Mouse (Mus musculus) embryonic facial prominence, embryonic 13.5 days (tissue): ENCODE data around the gene 6330409D20Rik. TPM values are rescaled to one million over a fixed set of nuclear protein-coding genes. Genes with fewer than 3 reads are reported as not detected.

Source experiments
- ATAC-seq: fragments of 200-750 bp; cut with Nextera tagmentation; 2 replicates; pipeline ENCODE4 v1.8.0; 2017; ENCODE audit warnings: low read depth; ENCODE audit not compliant: insufficient number of reproducible peaks, insufficient read depth, low FRiP score, low TSS enrichment
- H3K27ac ChIP-seq: fragments of 300-500 bp; sonication (generic); 2 replicates; pipeline ENCODE4 v1.5.1; 2015; ENCODE audit warnings: moderate library complexity, mild to moderate bottlenecking, inconsistent platforms
- H3K27me3 ChIP-seq: fragments of 300-500 bp; sonication (generic); 2 replicates; pipeline ENCODE4 v1.6.1; 2015; ENCODE audit warnings: mild to moderate bottlenecking, inconsistent platforms
- H3K36me3 ChIP-seq: fragments of 300-500 bp; sonication (generic); 2 replicates; pipeline ENCODE4 v1.6.1; 2015; ENCODE audit warnings: mild to moderate bottlenecking, inconsistent platforms
- H3K4me1 ChIP-seq: fragments of 300-500 bp; sonication (generic); 2 replicates; pipeline ENCODE4 v1.6.1; 2015; ENCODE audit warnings: inconsistent platforms
- H3K4me2 ChIP-seq: fragments of 300-500 bp; sonication (generic); 2 replicates; pipeline ENCODE4 v1.6.1; 2015; ENCODE audit warnings: moderate library complexity, mild to moderate bottlenecking, inconsistent platforms
- H3K4me3 ChIP-seq: fragments of 300-500 bp; sonication (generic); 2 replicates; pipeline ENCODE4 v1.5.1; 2015; ENCODE audit warnings: mild to moderate bottlenecking, inconsistent platforms
- H3K9ac ChIP-seq: fragments of 300-500 bp; sonication (generic); 2 replicates; pipeline ENCODE4 v1.6.1; 2015; ENCODE audit warnings: mild to moderate bottlenecking, inconsistent platforms
- H3K9me3 ChIP-seq: fragments of 300-500 bp; sonication (generic); 2 replicates; pipeline ENCODE4 v1.6.1; 2016; ENCODE audit warnings: inconsistent platforms
- WGBS: fragments of 180-500 bp; shearing (Covaris S2); methylation state at CpG from one replicate; pipeline ENCODE4 v1.1.7; 2015; ENCODE audit warnings: mixed read lengths; 5-methylcytosine and 5-hydroxymethylcytosine counted together
- polyA plus RNA-seq: library from polyadenylated mRNA; unstranded; fragments of >200 nt; fragmentation: Nextera tagmentation; extraction: Ambion mirVana; gene quantifications from 2 replicates; pipeline ENCODE4 v1.2.1, GENCODE M21; 2015

The 6330409D20Rik gene
- polyA plus RNA-seq, 1 experiment from 2014 or later: 0.34 TPM

DNA sequence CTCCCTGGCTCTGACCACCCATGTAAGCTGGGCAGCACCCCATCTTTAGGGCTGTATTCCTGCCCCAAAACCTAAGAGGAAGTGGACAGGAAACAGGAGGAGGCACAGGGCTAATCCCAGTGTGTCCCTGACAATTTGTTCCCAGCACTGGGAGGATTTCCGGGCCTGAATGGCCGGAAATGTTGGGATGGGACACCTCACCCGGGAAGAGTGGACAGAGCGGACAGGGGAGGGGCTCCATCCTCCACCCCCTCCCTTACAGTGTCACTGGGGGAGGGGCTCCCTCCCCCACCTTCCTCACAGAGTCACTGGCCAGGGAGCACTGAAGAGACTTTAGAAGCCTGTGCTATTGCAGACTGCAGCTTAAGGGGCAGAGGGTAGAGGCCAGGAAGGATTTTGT, 5.9 kb downstream of the 6330409D20Rik start:
- peaks cover 33% of the 10 kb centered on the region for H3K4me1 ChIP-seq
- no peaks in the 10 kb centered on the region for H3K9me3 ChIP-seq
- H3K4me3 ChIP-seq: no peak overlapping the region
- 0 out of 2 replicates have a peak overlapping the region, but pooled peaks have one; percentile 51 for H3K27ac ChIP-seq
- peaks cover 4% of the 10 kb centered on the region for H3K27me3 ChIP-seq
- no peak overlapping the region for H3K4me2 ChIP-seq
- ATAC-seq: no peak
- H3K36me3 ChIP-seq: 0 out of 2 replicates have a peak, but pooled peaks cover 2% of the 10 kb centered on the region
- 0 out of 2 replicates have a peak overlapping the region, but pooled peaks have one; percentile 32 for H3K9ac ChIP-seq
- WGBS: 43% methylated on average over 4 of the region's 4 CpGs

DNA sequence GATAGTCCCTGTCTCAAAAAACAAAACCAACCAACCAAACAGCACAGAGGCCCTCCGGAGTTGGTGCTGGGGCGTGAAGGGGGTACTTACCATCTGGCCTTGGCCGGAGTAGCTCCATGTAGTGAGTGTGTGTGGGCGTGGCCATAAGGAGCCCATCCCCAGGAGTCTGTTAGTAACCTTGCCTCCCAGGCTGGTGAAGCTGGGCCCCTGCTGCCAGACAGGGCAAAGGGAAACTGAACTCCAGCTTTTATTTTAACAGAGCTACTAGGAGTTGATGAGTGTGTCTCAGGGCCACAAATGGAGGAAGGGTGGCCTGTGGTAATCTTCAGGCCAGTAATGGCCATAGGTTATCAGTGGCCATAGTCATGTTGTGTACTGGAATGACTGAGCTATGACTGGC, 6.3 kb downstream of the 6330409D20Rik start:
- no peak overlapping the region for H3K4me2 ChIP-seq
- H3K27me3 ChIP-seq: no peaks in the 10 kb centered on the region
- WGBS: 53% methylated on average over 4 of the region's 4 CpGs
- no peak for ATAC-seq
- H3K4me3 ChIP-seq: no peak overlapping the region
- peak overlapping the region; percentile 51; the same call in 1 of the 2 replicates for H3K27ac ChIP-seq
- H3K36me3 ChIP-seq: 0 out of 2 replicates have a peak, but pooled peaks cover 2% of the 10 kb centered on the region
- H3K9me3 ChIP-seq: no peaks in the 10 kb centered on the region
- H3K9ac ChIP-seq: 0 out of 2 replicates have a peak overlapping the region, but pooled peaks have one; percentile 32
- H3K4me1 ChIP-seq: peaks cover 38% of the 10 kb centered on the region

DNA sequence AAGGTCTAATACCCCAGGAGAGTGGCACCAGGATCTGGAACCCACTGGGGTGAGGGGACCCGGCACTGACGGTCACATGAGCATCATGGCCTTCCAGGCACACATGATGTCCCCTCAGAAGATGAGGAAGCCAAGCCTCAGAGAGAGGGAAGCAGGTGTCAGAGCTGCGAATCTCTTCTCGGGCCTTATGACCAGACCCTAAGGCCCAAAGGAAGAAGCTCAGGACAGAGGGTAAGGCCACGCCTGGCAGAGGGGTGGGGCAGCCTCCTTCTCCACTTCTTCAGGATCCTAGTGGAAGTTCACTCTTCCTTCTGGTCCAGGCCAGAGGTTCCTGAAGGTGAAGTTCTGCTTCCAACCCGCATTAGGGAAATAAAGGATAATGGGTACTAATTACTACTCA, 8.1 kb downstream of the 6330409D20Rik start:
- H3K4me1 ChIP-seq: peaks cover 46% of the 10 kb centered on the region
- 0 out of 2 replicates have a peak, but pooled peaks cover 2% of the 10 kb centered on the region for H3K36me3 ChIP-seq
- no peaks in the 10 kb centered on the region for H3K27me3 ChIP-seq
- H3K4me2 ChIP-seq: no peak overlapping the region
- no peaks in the 10 kb centered on the region for H3K9me3 ChIP-seq
- no peak for ATAC-seq
- 70% methylated on average over 6 of the region's 6 CpGs for WGBS
- H3K4me3 ChIP-seq: no peak overlapping the region
- no peak overlapping the region for H3K27ac ChIP-seq
- H3K9ac ChIP-seq: no peak overlapping the region

DNA sequence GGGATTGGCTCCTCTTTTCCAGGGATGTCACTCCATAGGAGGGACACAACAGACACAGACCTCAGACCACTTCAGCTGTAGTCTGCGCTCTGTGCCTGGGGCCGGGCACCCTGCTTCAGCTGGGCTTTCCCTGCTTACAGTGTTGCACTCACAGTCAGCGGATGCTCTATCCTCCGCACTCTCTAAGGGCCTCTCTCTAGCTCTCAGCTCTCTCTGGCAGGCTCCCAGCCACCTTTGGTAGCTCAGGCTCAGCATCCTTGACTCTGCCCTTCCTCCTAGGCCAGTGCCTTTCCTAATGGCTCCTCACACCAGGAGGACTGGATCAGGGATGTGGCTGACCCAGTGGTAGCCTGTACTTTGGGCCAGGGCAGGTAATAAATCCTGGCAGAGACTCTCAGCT, 8.9 kb downstream of the 6330409D20Rik start:
- no peak for ATAC-seq
- H3K9me3 ChIP-seq: no peaks in the 10 kb centered on the region
- H3K4me3 ChIP-seq: no peak overlapping the region
- H3K27me3 ChIP-seq: no peaks in the 10 kb centered on the region
- H3K9ac ChIP-seq: peak overlapping the region; percentile 40; the same call in 1 of the 2 replicates
- H3K36me3 ChIP-seq: 0 out of 2 replicates have a peak, but pooled peaks cover 2% of the 10 kb centered on the region
- WGBS: 56% methylated on average over 4 of the region's 4 CpGs
- peaks cover 51% of the 10 kb centered on the region for H3K4me1 ChIP-seq
- H3K27ac ChIP-seq: peak overlapping the region; percentile 78
- H3K4me2 ChIP-seq: no peak overlapping the region

DNA sequence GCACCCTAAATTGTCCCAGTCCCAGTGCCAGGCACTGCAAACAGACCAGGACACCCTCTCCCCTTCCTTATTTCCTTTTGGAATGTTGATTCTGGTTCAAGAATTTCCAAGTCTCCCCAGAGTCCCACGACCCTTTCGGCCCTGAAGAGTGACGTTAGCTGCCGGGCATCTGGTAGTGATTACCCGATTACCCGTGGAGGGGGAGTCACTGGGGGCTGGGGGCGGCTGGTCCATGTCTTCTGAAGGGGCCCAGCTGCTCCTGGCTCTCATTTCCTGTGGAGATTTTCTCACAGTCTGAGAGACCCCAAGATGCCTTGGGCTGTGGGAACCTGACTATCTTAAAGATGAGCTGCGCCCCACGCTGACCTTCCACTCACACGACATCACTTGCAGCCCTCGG, 10.0 kb downstream of the 6330409D20Rik start:
- 0 out of 2 replicates have a peak overlapping the region, but pooled peaks have one; percentile 21 for H3K9ac ChIP-seq

DNA sequence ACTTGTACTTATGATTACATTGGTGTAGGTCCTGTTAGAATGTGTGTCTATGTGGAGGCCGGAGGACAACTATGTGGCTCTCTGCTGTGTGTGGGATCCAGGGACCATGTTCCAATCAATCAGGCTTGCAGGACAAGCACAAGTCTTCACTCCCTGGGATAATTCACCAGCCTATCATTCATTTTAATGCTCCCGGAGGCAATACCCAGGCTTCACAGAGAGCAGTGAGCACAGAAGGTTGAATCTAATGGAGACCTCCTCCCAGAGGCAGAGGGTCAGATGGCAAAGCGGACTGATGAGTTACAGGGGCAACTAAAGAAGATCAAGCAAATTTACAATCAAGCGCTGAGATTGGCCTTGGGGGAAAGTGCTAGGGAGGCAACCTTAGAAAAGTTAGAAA, 11.3 kb downstream of the 6330409D20Rik start:
- Histone ChIP-seq H3K4me2 (peak overlapping the region; percentile 47), H3K9ac (no peak overlapping the region; the same call in 1 of the 2 replicates), H3K4me1 (peaks cover 45% of the 10 kb centered on the region), H3K36me3 (peaks cover 11% of the 10 kb centered on the region; the same call in 1 of the 2 replicates), H3K27ac (0 out of 2 replicates have a peak overlapping the region, but pooled peaks have one; percentile 28), H3K9me3 (no peaks in the 10 kb centered on the region), H3K4me3 (0 out of 2 replicates have a peak overlapping the region, but pooled peaks have one; percentile 4), H3K27me3 (no peaks in the 10 kb centered on the region)
- 50% methylated on average over 4 of the region's 4 CpGs for WGBS
- ATAC-seq: no peak

More for the DNA sequence above, 10.0 kb downstream of the 6330409D20Rik start:
- Histone ChIP-seq H3K4me3 (peak overlapping the region; percentile 12; the same call in 1 of the 2 replicates), H3K27me3 (no peaks in the 10 kb centered on the region), H3K27ac (peak overlapping the region; percentile 78), H3K36me3 (0 out of 2 replicates have a peak, but pooled peaks cover 2% of the 10 kb centered on the region), H3K9me3 (no peaks in the 10 kb centered on the region), H3K4me2 (peak overlapping the region; percentile 47), H3K4me1 (peaks cover 52% of the 10 kb centered on the region)
- ATAC-seq: no peak
- WGBS: 11% methylated on average over 11 of the region's 11 CpGs

DNA sequence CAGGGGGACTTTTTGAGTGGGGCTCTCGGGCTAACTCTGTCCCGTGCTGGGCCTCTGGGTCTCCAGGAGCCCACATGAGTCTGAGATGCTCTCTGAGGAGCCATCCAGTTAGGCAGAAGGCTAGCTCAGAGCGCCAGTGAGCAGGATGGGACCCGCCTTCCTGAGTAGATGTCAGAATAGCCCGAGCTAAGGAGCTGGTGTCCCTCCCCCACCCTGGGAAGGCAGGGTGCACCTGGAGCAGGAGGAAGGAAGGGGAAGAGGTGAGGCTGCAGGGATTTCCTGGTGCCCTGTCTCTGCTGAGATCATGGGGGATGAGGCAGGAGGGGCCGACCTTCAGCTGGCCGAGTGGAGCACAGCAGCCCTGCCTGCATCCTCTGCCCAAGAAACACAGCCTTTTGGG, 12.4 kb downstream of the 6330409D20Rik start:
- no peaks in the 10 kb centered on the region for H3K27me3 ChIP-seq
- H3K9me3 ChIP-seq: no peaks in the 10 kb centered on the region
- peaks cover 11% of the 10 kb centered on the region; the same call in 1 of the 2 replicates for H3K36me3 ChIP-seq
- WGBS: 46% methylated on average over 7 of the region's 7 CpGs
- ATAC-seq: peak; percentile 11; the same call in 1 of the 2 replicates
- H3K9ac ChIP-seq: peak overlapping the region; percentile 72
- H3K4me1 ChIP-seq: peaks cover 42% of the 10 kb centered on the region
- peak overlapping the region; percentile 41 for H3K4me3 ChIP-seq
- peak overlapping the region; percentile 28; the same call in 1 of the 2 replicates for H3K27ac ChIP-seq
- peak overlapping the region; percentile 63 for H3K4me2 ChIP-seq

DNA sequence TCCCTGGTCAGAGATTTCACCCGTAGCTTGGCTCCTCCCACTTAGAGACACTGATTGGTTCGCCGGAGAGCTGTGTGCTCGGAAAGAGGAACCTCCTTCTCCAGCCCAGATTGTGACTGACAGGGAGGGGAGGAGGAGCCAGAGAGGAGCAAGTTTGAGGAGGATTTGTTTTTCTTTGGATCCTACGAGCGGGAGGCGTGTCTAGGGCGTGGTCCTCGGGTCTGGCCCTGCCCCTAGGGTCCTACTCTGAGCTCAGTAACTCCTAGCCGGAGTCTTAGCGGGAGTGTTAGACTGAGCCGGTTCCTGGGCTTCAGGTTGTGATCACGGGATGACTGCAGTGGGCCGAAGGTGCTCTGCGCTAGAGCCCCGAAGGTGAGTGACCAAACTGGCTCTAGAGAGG, 13.4 kb downstream of the 6330409D20Rik start:
- peak overlapping the region; percentile 71; the same call in 1 of the 2 replicates for H3K27ac ChIP-seq
- H3K4me3 ChIP-seq: peak overlapping the region; percentile 41
- no peaks in the 10 kb centered on the region for H3K9me3 ChIP-seq
- peaks cover 9% of the 10 kb centered on the region; the same call in 1 of the 2 replicates for H3K36me3 ChIP-seq
- H3K4me2 ChIP-seq: peak overlapping the region; percentile 63
- peak; percentile 91 for ATAC-seq
- H3K27me3 ChIP-seq: no peaks in the 10 kb centered on the region
- under 1% methylated on average over 16 of the region's 16 CpGs for WGBS
- peak overlapping the region; percentile 72 for H3K9ac ChIP-seq
- peaks cover 43% of the 10 kb centered on the region for H3K4me1 ChIP-seq

DNA sequence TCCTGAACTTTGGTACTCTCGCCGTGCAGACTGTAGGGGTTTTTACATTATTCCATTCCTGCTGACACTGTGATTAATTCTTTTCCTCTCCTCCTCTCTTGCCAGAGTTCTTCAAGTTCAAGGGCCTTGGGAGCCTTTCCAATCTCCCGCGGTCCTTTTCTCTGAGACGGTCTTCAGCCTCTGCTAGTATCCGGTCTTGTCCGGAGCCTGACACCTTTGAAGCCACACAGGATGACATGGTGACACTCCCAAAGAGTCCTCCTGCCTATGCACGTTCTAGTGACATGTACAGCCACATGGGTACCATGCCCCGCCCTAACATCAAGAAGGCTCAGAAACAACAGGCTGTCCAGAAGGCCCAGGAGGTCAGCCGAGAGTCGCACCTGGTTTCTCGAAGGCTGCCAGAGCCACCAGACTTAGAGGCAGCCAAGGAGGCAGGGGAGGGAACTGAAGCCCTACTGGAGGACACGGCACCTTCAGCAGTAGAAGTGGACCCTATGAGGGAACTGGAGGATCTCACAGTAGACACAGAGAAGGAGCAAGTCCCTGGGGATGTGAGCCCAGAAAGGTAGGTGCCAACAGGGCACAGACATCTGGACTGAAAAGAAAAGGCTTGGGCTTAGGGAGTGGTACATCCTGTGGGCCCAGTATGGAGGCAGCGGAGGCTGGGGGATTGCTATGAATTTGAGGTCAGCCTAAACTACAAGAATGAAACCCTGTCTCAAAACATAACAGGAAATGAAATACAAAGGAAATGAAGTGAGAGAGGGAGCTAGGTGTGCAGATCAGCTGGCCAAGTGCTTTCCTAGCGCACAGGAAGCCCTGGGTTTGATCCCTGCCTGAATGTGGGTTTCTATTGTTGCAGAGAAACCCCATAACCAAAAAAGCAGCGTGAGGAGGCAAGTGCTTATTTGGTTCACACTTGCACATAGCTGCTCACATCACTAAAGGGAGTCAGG, 15.7 kb downstream of the 6330409D20Rik start:
- H3K36me3 ChIP-seq: peaks cover 8% of the 10 kb centered on the region; the same call in 1 of the 2 replicates
- no peak overlapping the region for H3K9ac ChIP-seq
- H3K27ac ChIP-seq: no peak overlapping the region
- H3K4me2 ChIP-seq: no peak overlapping the region
- H3K27me3 ChIP-seq: no peaks in the 10 kb centered on the region
- H3K9me3 ChIP-seq: no peaks in the 10 kb centered on the region
- 83% methylated on average over 16 of the region's 16 CpGs for WGBS
- ATAC-seq: no peak
- H3K4me1 ChIP-seq: peaks cover 43% of the 10 kb centered on the region
- no peak overlapping the region for H3K4me3 ChIP-seq

DNA sequence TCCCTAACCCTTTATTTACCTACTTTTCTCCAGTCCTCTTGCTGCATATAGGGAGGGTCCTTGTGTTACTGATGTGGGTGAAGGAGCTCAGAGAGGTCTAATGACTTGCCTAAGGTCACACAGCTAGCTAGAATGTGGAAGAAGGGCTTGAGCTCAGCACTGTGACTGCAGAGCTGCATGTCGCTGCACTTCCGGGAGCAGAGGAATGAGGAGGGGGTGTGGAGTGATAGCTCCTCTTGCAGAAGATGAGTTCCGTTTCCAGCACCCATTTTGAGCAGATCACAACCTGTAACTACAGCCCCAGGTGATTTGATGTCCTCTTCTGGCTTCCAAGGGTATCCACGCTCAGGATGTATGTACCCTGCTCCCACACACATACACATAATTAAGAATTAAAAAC, 16.7 kb downstream of the 6330409D20Rik start:
- Histone ChIP-seq H3K4me2 (no peak overlapping the region), H3K9ac (no peak overlapping the region), H3K27ac (no peak overlapping the region), H3K36me3 (peaks cover 8% of the 10 kb centered on the region; the same call in 1 of the 2 replicates), H3K4me1 (peaks cover 36% of the 10 kb centered on the region), H3K4me3 (no peak overlapping the region), H3K9me3 (no peaks in the 10 kb centered on the region), H3K27me3 (no peaks in the 10 kb centered on the region)
- WGBS: 84% methylated on average over 4 of the region's 4 CpGs
- ATAC-seq: no peak

DNA sequence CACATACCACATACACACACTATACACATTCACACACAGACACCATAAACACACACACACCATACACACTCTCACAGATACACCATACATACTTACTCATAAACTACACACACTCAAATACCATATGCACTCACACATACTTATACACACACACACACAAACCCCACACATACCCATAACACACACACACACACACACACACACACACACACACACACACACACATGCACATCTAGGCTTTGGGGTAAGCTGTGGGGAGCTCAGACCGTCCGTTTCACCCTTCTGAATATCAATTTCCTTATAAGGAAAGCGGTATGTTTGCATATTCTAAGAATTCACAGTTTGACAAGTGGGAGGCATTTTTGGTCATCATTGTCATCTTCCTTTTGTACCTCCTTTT, 18.2 kb downstream of the 6330409D20Rik start:
- WGBS: 70% methylated on average over 3 of the region's 3 CpGs

More for the DNA sequence above, 18.2 kb downstream of the 6330409D20Rik start:
- Histone ChIP-seq H3K4me2 (no peak overlapping the region), H3K27me3 (no peaks in the 10 kb centered on the region), H3K27ac (no peak overlapping the region), H3K4me1 (peaks cover 32% of the 10 kb centered on the region), H3K9me3 (no peaks in the 10 kb centered on the region), H3K4me3 (no peak overlapping the region), H3K9ac (no peak overlapping the region), H3K36me3 (peaks cover 8% of the 10 kb centered on the region; the same call in 1 of the 2 replicates)
- ATAC-seq: no peak
